Mouse (Mus musculus): ENCODE measurements around the gene En1. TPM values are rescaled to one million over a fixed set of nuclear protein-coding genes. Genes with fewer than 3 reads are reported as not detected.

The En1 gene
- polyA plus RNA-seq (2015; fragmentation: Illumina TruSeq; extraction: RNeasy Lipid Tissue Mini Kit (QIAGEN cat#74804); ENCODE audit: insufficient read depth, low replicate concordance): not detected

GRCm38 (mm10) chr1:120602031-120602730 lies at the start of gene En1:
En1 (plus strand) TSS chr1:120602418.

Other genes with a start within 250 kb of the En1 start
- gene Marco, start 97.4 kb upstream of the En1 start, polyA plus RNA-seq (2015; fragmentation: Illumina TruSeq; extraction: RNeasy Lipid Tissue Mini Kit (QIAGEN cat#74804); ENCODE audit: insufficient read depth, low replicate concordance): 106 TPM

All from spleen, adult 10 weeks (tissue).